Mouse (Mus musculus): ENCODE results near the gene Cdh23.

Gene Cdh23

GRCm38 (mm10) chr10:60456662-60457397, 239.5 kb downstream of the Cdh23 start:
- DNase-seq: no peak

- no peak for DNase-seq
Measured at GRCm38 (mm10) chr10:60455193-60455592, 241.1 kb downstream of the Cdh23 start.

- no peak for DNase-seq
Measured at GRCm38 (mm10) chr10:60447186-60447585, 249.1 kb downstream of the Cdh23 start.

GRCm38 (mm10) chr10:60445031-60445593, 251.2 kb downstream of the Cdh23 start:
- DNase-seq: no peak

GRCm38 (mm10) chr10:60443078-60443477, 253.2 kb downstream of the Cdh23 start:
- no peak for DNase-seq

GRCm38 (mm10) chr10:60442321-60442720, 254.0 kb downstream of the Cdh23 start:
- no peak for DNase-seq

GRCm38 (mm10) chr10:60432679-60433078, 263.6 kb downstream of the Cdh23 start:
- DNase-seq: no peak

- no peak for DNase-seq
Measured at GRCm38 (mm10) chr10:60430591-60430990, 265.7 kb downstream of the Cdh23 start.

- no peak for DNase-seq
Measured at GRCm38 (mm10) chr10:60430001-60430400, 266.3 kb downstream of the Cdh23 start.

- no peak for DNase-seq
Measured at GRCm38 (mm10) chr10:60422756-60423155, 273.5 kb downstream of the Cdh23 start.

- no peak for DNase-seq
Measured at GRCm38 (mm10) chr10:60419624-60420023, 276.7 kb downstream of the Cdh23 start.

- DNase-seq: peak; percentile 37
Measured at GRCm38 (mm10) chr10:60418137-60418536, 278.2 kb downstream of the Cdh23 start.

GRCm38 (mm10) chr10:60417041-60417440, 279.2 kb downstream of the Cdh23 start:
- DNase-seq: no peak

GRCm38 (mm10) chr10:60413756-60414155, 282.5 kb downstream of the Cdh23 start:
- no peak for DNase-seq

GRCm38 (mm10) chr10:60411794-60412193, 284.5 kb downstream of the Cdh23 start:
- DNase-seq: no peak

GRCm38 (mm10) chr10:60407831-60408230, 288.5 kb downstream of the Cdh23 start:
- peak; percentile 29 for DNase-seq

- peak; percentile 43 for DNase-seq
Measured at GRCm38 (mm10) chr10:60405460-60406177, 290.7 kb downstream of the Cdh23 start.

- DNase-seq: no peak
Measured at GRCm38 (mm10) chr10:60400507-60401295, 295.6 kb downstream of the Cdh23 start.

- DNase-seq: no peak
Measured at GRCm38 (mm10) chr10:60399449-60399848, 296.8 kb downstream of the Cdh23 start, which contains the start of gene Gm17455. TSS of gene Gm17455 (plus strand) at chr10:60399726.

- DNase-seq: no peak
Measured at GRCm38 (mm10) chr10:60398051-60398814, 298.1 kb downstream of the Cdh23 start.

GRCm38 (mm10) chr10:60395605-60396004, 300.7 kb downstream of the Cdh23 start:
- no peak for DNase-seq

GRCm38 (mm10) chr10:60394936-60395335, 301.4 kb downstream of the Cdh23 start:
- no peak for DNase-seq
